Comparison of ENCODE assay signal across 10 mouse cellular contexts in genomic region chr3:50628092-50628696, GRCm38 (mm10).
DNase-seq lines count a peak whose midpoint lies in the region; ATAC-seq lines count a peak whose summit lies in the region.
"Had no signal": no experiment of that assay in that cellular context is flagged by ENCODE, and none has a peak within 500 bp of the region (broad histone marks: within the 10 kb centered on the region; RNA-seq: fewer than 3 reads in every experiment).

No protein-coding gene starts in this region.

- 76% methylated on average over 9 of the region's 9 CpGs for WGBS in heart, embryonic 12.5 days
- 84% methylated on average over 9 of the region's 9 CpGs for WGBS in intestine, embryonic 15.5 days

- H3K4me2 ChIP-seq in heart, embryonic 12.5 days: no peak overlapping the region
- no peak overlapping the region for H3K4me2 ChIP-seq in intestine, embryonic 15.5 days (replicated peaks)

- ATAC-seq in heart, embryonic 12.5 days (ENCODE audit: insufficient number of reproducible peaks, low FRiP score): no peak
- peak; percentile 19 for ATAC-seq in activated CD4-positive, CD25-positive, alpha-beta regulatory T cell, adult 4 months
- peak; percentile 90 for ATAC-seq in megakaryocyte-erythroid progenitor cell, adult 5-6 weeks (replicated peaks; ENCODE audit: low FRiP score, low TSS enrichment, poor library complexity, severe bottlenecking)
- ATAC-seq in intestine, embryonic 15.5 days: no peak

- DNase-seq in heart, postnatal 10 days: peak; percentile 6 to 10
- DNase-seq in A20 (ENCODE audit: low read depth, low spot score): peak; percentile 16
- no peak for DNase-seq in left cerebral cortex, postnatal 25 days (ENCODE audit: low spot score in 2 of 2)
- no peak for DNase-seq in testis, postnatal 14 days (ENCODE audit: low spot score)
- DNase-seq: retina, postnatal 1 day had no signal

- H3K4me3 ChIP-seq in heart, embryonic 12.5 days: no peak overlapping the region
- H3K4me3 ChIP-seq in intestine, embryonic 15.5 days (replicated peaks): no peak overlapping the region
- H3K4me3 ChIP-seq: midbrain, embryonic 10.5 days had no signal

- no peaks in the 10 kb centered on the region for H3K4me1 ChIP-seq in heart, embryonic 12.5 days (replicated peaks)
- H3K4me1 ChIP-seq in intestine, embryonic 15.5 days (replicated peaks): no peaks in the 10 kb centered on the region
- H3K4me1 ChIP-seq: midbrain, embryonic 10.5 days had no signal

- H3K27ac ChIP-seq in heart, embryonic 12.5 days (ENCODE audit: poor library complexity, severe bottlenecking): no peak overlapping the region
- H3K27ac ChIP-seq in intestine, embryonic 15.5 days: no peak overlapping the region
- H3K27ac ChIP-seq: midbrain, embryonic 10.5 days had no signal

- H3K27me3 ChIP-seq in heart, embryonic 12.5 days (replicated peaks): no peaks in the 10 kb centered on the region
- H3K27me3 ChIP-seq in intestine, embryonic 15.5 days (replicated peaks): no peaks in the 10 kb centered on the region

- intact Hi-C loops in heart, postnatal 10 days (cut with DNase I): no loop called here
- intact Hi-C loops in left cerebral cortex, postnatal 25 days (cut with DNase I): no loop called here

- H3K9me3 ChIP-seq in heart, embryonic 12.5 days (replicated peaks): no peaks in the 10 kb centered on the region
- H3K9me3 ChIP-seq in intestine, embryonic 15.5 days: no peaks in the 10 kb centered on the region
- H3K9me3 ChIP-seq: midbrain, embryonic 10.5 days had no signal

- no peak overlapping the region for H3K9ac ChIP-seq in heart, embryonic 12.5 days
- H3K9ac ChIP-seq in intestine, embryonic 15.5 days: no peak overlapping the region

- H3K36me3 ChIP-seq in heart, embryonic 12.5 days: no peaks in the 10 kb centered on the region
- H3K36me3 ChIP-seq in intestine, embryonic 15.5 days: no peaks in the 10 kb centered on the region
- H3K36me3 ChIP-seq: midbrain, embryonic 10.5 days had no signal

Comparison
In these comparisons a context has a peak if more than half of its experiments do, and no peak if none do; other contexts are left out.
1. DNase-seq: peak in heart, postnatal 10 days (2 of 2) and A20 (single experiment); none in left cerebral cortex, postnatal 25 days (0 of 2) and testis, postnatal 14 days (single experiment).
2. ATAC-seq: peak in activated CD4-positive, CD25-positive, alpha-beta regulatory T cell, adult 4 months (single experiment) and megakaryocyte-erythroid progenitor cell, adult 5-6 weeks (single experiment); none in heart, embryonic 12.5 days (single experiment) and intestine, embryonic 15.5 days (single experiment).